Mouse (Mus musculus) spleen, adult 2 months (tissue): ENCODE measurements around the gene Bptf. TPM values are rescaled to one million over a fixed set of nuclear protein-coding genes. Genes with fewer than 3 reads are reported as not detected.
"Not testable (repeated sequence)": the region's sequence is repeated elsewhere in the genome, so short reads cannot be mapped to it uniquely, and the experiment has no call there.

Experiments used
- DNase-seq, 2 experiments: peaks; one replicate each; pipeline versions ENCODE4 v3.0.0 to v3.0.0-alpha.2; 2012 to 2021; ENCODE audit warnings: low spot score in 2 of 2, low read depth in 1 of 2
- H3K27ac ChIP-seq: fragments of 200-500 bp; 2 replicates; pipeline ENCODE4 v1.5.1; 2012; ENCODE audit warnings: low read length, inconsistent platforms; ENCODE audit not compliant: insufficient read depth
- H3K27me3 ChIP-seq: fragments of 200-500 bp; 2 replicates; pipeline ENCODE4 v1.6.1; 2012; ENCODE audit warnings: mild to moderate bottlenecking, moderate library complexity, low read length, inconsistent platforms; ENCODE audit not compliant: control insufficient read depth, insufficient read depth
- H3K36me3 ChIP-seq: fragments of 200-500 bp; 2 replicates; pipeline ENCODE4 v1.6.1; 2012; ENCODE audit warnings: mild to moderate bottlenecking, low read length, inconsistent platforms; ENCODE audit not compliant: control insufficient read depth, insufficient read depth
- H3K4me1 ChIP-seq: fragments of 200-500 bp; 2 replicates; pipeline ENCODE4 v1.6.1; 2011; ENCODE audit warnings: inconsistent platforms; ENCODE audit not compliant: control insufficient read depth, insufficient read depth, insufficient read length
- H3K4me3 ChIP-seq: fragments of 200-500 bp; 2 replicates; pipeline ENCODE4 v1.5.1; 2011; ENCODE audit warnings: mild to moderate bottlenecking, inconsistent platforms; ENCODE audit not compliant: insufficient read depth, insufficient read length; ENCODE audit errors: extremely low read depth
- CTCF ChIP-seq: fragments of 200-500 bp; IDR thresholded peaks from 2 replicates; pipeline ENCODE4 v1.5.1; 2011; ENCODE audit warnings: mild to moderate bottlenecking, inconsistent platforms; ENCODE audit not compliant: insufficient read depth, insufficient read length, insufficient replicate concordance; ENCODE audit errors: extremely low read depth
- POLR2A ChIP-seq: fragments of 200-500 bp; IDR thresholded peaks from 2 replicates; pipeline ENCODE4 v1.6.1; 2011; ENCODE audit warnings: low read depth, low read length, inconsistent platforms
- WGBS: fragments of 180-500 bp; shearing (Covaris S2); methylation state at CpG from one replicate; pipeline ENCODE4 v1.1.7; 2018; 5-methylcytosine and 5-hydroxymethylcytosine counted together
- polyA plus RNA-seq: library from polyadenylated mRNA; depleted of rRNA; stranded (reverse); fragments of >200 nt; gene quantifications from 2 replicates; pipeline ENCODE4 v1.2.3, GENCODE M21; 2012

The Bptf gene
- polyA plus RNA-seq, 1 experiment, result 27.3 TPM

DNA sequence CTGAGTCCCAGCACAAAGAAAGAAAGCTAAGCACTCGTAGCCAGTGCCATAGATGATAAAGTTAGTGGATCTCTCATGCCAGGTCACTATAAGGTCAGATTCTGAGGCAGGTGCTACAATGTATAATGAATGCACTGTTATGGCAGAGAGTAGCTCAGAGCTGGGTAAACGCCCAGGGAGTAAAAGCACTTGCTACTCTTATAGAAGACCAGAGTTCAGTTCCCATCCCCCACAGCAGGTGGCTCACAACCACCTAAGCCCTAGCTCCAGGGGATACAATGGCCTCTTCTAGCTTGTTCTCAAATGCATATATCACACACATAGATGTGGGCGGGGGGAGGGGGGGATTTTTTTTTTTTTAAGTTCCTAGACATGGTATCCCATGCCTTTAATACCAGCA lies 3.8 kb upstream of the Bptf start:
- WGBS, result 75% methylated on average over 3 of the region's 3 CpGs
- TF ChIP-seq POLR2A, result no peak
- TF ChIP-seq CTCF, result no peak
- no peak for DNase-seq

GRCm38 (mm10) chr11:107132426-107132825 lies 499 bp upstream of the Bptf start:
- 14% methylated on average over 16 of the region's 16 CpGs for WGBS
- peak overlapping the region; percentile 55 for H3K27ac ChIP-seq
- H3K36me3 ChIP-seq, result no peaks in the 10 kb centered on the region

More for the DNA sequence above, 3.8 kb upstream of the Bptf start:
- H3K36me3 ChIP-seq, result no peaks in the 10 kb centered on the region
- no peaks in the 10 kb centered on the region; the same call in none of the 2 replicates for H3K4me1 ChIP-seq
- no peak overlapping the region for H3K4me3 ChIP-seq
- 0 out of 2 replicates have a peak, but pooled peaks cover 3% of the 10 kb centered on the region for H3K27me3 ChIP-seq
- no peak overlapping the region for H3K27ac ChIP-seq

DNA sequence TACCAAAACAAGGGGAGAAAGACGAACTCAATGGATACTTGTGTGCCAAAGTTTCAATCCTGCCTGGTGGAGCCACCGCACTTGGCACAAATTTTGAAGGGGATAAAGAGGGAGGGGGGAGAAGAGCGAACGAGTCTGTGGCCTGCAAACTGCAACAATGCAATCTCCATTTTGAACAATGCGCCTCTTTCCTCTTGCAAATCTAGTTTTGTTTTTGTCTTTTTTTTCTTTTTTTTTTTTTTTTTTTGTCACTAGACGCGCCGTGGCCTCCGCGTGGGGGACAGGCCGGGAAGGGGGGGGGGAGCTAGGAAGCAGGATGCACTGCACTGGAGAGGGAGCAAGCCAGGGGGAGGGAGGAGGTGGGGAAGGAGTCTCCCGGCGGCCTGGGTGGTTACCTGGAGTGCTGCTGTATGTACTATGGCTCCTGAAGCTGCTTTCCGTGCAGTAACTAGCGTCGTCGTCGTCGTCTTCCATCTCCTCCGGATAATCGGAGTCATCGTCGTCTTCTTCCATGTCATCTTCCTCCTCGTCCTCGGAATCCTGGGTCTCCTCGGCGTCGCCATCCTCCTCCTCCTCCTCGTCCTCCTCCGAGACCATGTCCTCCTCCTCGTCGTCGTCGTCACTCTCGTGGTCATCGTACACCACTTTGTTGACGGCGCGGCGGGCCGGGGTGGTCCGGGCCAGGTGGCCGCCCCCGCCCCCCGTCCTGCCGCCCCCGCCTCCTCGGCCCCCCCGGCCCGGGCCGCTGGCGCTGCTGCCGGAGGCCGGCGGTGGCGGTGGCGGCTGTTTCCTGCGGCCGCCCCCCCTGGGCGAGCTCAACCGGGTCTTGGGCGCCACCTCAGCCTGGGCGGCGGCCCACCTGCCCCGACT lies 813 bp downstream of the Bptf start:
- H3K27ac ChIP-seq, result peak overlapping the region; percentile 86
- no peaks in the 10 kb centered on the region for H3K36me3 ChIP-seq
- H3K27me3 ChIP-seq, result 0 out of 2 replicates have a peak, but pooled peaks cover 3% of the 10 kb centered on the region
- peak in 1 of 2 experiments; percentile 62 for DNase-seq
- H3K4me3 ChIP-seq, result peak overlapping the region; percentile 84
- 1% methylated on average over 47 of the region's 65 CpGs for WGBS
- H3K4me1 ChIP-seq, result peaks cover 5% of the 10 kb centered on the region
- TF ChIP-seq CTCF (no peak), POLR2A (0 out of 2 replicates have a peak, but pooled peaks have one; percentile 2)

More at GRCm38 (mm10) chr11:107132426-107132825, 499 bp upstream of the Bptf start:
- DNase-seq, result no peak
- Histone ChIP-seq H3K4me1 (peaks cover 2% of the 10 kb centered on the region), H3K27me3 (0 out of 2 replicates have a peak, but pooled peaks cover 3% of the 10 kb centered on the region), H3K4me3 (peak overlapping the region; percentile 52; the same call in 1 of the 2 replicates)
- TF ChIP-seq CTCF (no peak), POLR2A (no peak)

DNA sequence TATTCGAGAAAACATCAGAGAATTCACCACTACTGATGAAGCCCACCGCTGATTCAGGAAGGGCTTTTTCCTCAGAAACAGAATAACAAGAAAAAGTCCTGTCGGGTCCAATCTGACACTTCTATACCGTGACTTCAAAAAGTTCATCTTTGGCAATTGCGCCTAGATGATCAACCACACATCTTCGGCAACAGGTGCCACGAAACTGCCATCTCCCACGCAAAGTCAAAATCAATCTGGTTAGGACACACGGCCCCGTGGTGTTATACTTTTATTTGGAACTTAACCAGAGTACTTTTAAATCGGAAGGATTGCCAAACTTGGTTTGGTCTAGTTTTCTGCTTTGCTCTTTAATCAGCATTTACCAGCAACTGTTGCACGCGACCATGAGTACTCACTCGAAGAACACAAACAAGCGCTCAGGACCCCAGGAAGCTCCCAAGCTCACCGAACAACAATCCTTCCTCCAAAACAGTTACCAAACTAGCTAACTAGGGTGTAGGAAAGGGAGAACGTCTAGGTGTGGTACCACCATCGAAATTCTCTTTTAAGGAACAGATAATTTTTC lies 1.6 kb downstream of the Bptf start:
- no peaks in the 10 kb centered on the region; the same call in 1 of the 2 replicates for H3K36me3 ChIP-seq
- H3K4me1 ChIP-seq, result peaks cover 5% of the 10 kb centered on the region
- peak overlapping the region; percentile 13; the same call in 1 of the 2 replicates for H3K27ac ChIP-seq
- 1% methylated on average over 18 of the region's 18 CpGs for WGBS
- peak overlapping the region; percentile 51 for H3K4me3 ChIP-seq
- TF ChIP-seq POLR2A (no peak), CTCF (no peak)
- DNase-seq, result no peak
- 0 out of 2 replicates have a peak, but pooled peaks cover 3% of the 10 kb centered on the region for H3K27me3 ChIP-seq

DNA sequence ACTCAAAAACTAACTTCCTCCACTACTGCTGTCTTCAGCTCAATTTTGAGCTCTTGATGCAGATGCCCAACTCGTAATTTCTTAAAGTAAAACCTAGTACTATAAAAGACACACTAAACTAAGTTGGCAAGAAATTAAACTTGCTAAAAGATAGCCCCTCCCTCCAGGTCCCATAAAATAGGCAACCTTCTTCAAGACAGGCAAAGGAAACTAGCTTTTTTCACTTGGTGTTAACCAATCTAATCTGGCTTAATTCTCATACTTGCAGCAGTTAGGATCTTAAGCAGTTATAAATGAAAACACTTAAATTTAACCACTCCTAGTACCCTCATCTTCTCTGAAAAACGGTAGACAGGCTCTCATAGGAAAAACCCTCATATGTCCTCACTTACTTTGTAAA lies 2.3 kb downstream of the Bptf start:
- no peak for TF ChIP-seq POLR2A
- no peak overlapping the region; the same call in 1 of the 2 replicates for H3K4me3 ChIP-seq
- H3K27me3 ChIP-seq, result 0 out of 2 replicates have a peak, but pooled peaks cover 3% of the 10 kb centered on the region
- DNase-seq, result no peak
- no peak overlapping the region for H3K27ac ChIP-seq
- no peaks in the 10 kb centered on the region; the same call in 1 of the 2 replicates for H3K36me3 ChIP-seq
- 7% methylated on average over 2 of the region's 2 CpGs for WGBS
- H3K4me1 ChIP-seq, result peaks cover 7% of the 10 kb centered on the region

DNA sequence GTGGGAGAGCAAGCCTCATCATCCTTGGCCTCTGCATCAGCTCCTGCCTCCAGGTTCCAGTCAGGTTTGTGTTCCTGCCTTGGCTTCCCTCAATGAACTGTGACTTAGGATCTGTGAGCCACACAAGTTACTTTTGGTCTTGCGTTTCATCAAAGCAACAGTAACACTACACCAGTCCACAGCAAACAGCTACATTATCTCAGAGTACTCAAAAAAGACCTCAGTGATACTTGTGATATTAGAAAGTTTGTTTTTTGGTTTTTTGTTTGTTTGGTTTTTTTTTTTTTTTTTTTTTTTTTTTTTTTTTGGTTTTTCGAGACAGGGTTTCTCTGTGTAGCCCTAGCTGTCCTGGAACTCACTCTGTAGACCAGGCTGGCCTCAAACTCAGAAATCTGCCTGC lies 5.2 kb downstream of the Bptf start:
- not testable (repeated sequence) for DNase-seq, H3K36me3 ChIP-seq, H3K4me3 ChIP-seq, H3K27ac ChIP-seq, H3K27me3 ChIP-seq
- H3K4me1 ChIP-seq, result peaks cover 16% of the 10 kb centered on the region
- 80% methylated on average over 2 of the region's 2 CpGs for WGBS
